Mouse (Mus musculus): ENCODE data around the gene Pnkd.

Gene Pnkd

GRCm38 (mm10) chr1:74342308-74342707 lies 57.6 kb downstream of the Pnkd start:
- H3K36me3 ChIP-seq (ENCODE audit: insufficient read depth, low read length): no peaks in the 10 kb centered on the region; the same call in 1 of the 2 replicates
- no peak for TF ChIP-seq NANOG (IDR thresholded peaks at IDR 0.05; ENCODE audit: borderline replicate concordance, low read length)
- TF ChIP-seq POU5F1 (IDR thresholded peaks at IDR 0.05; ENCODE audit: borderline replicate concordance, low read length): no peak
- TF ChIP-seq CTCF (conservative IDR thresholded peaks at IDR 0.05; ENCODE audit: low read length): no peak
- no peaks in the 10 kb centered on the region for H3K27me3 ChIP-seq (ENCODE audit: insufficient read depth, low read length)
- peaks cover 51% of the 10 kb centered on the region for H3K4me1 ChIP-seq (replicated peaks; ENCODE audit: low read depth, low read length)
- H3K4me3 ChIP-seq (replicated peaks; ENCODE audit: low read length): no peak overlapping the region
- H3K9me3 ChIP-seq (ENCODE audit: low read length): 0 out of 2 replicates have a peak, but pooled peaks cover 3% of the 10 kb centered on the region

- H3K27me3 ChIP-seq (ENCODE audit: insufficient read depth, low read length): no peaks in the 10 kb centered on the region
- peaks cover 48% of the 10 kb centered on the region for H3K4me1 ChIP-seq (replicated peaks; ENCODE audit: low read depth, low read length)
- no peak overlapping the region for H3K4me3 ChIP-seq (replicated peaks; ENCODE audit: low read length)
- TF ChIP-seq NANOG (IDR thresholded peaks at IDR 0.05; ENCODE audit: borderline replicate concordance, low read length): no peak
- TF ChIP-seq POU5F1 (IDR thresholded peaks at IDR 0.05; ENCODE audit: borderline replicate concordance, low read length): no peak
- TF ChIP-seq CTCF (conservative IDR thresholded peaks at IDR 0.05; ENCODE audit: low read length): no peak
- H3K9me3 ChIP-seq (ENCODE audit: low read length): 0 out of 2 replicates have a peak, but pooled peaks cover 3% of the 10 kb centered on the region
- no peaks in the 10 kb centered on the region; the same call in 1 of the 2 replicates for H3K36me3 ChIP-seq (ENCODE audit: insufficient read depth, low read length)
Measured at GRCm38 (mm10) chr1:74343161-74343560, 58.4 kb downstream of the Pnkd start.

GRCm38 (mm10) chr1:74344163-74344916 lies 59.6 kb downstream of the Pnkd start:
- TF ChIP-seq CTCF (conservative IDR thresholded peaks at IDR 0.05; ENCODE audit: low read length) (no peak), NANOG (IDR thresholded peaks at IDR 0.05; ENCODE audit: borderline replicate concordance, low read length) (no peak), POU5F1 (IDR thresholded peaks at IDR 0.05; ENCODE audit: borderline replicate concordance, low read length) (no peak)
- no peaks in the 10 kb centered on the region for H3K27me3 ChIP-seq (ENCODE audit: insufficient read depth, low read length)
- H3K36me3 ChIP-seq (ENCODE audit: insufficient read depth, low read length): peaks cover 9% of the 10 kb centered on the region
- no peak overlapping the region for H3K4me3 ChIP-seq (replicated peaks; ENCODE audit: low read length)
- H3K9me3 ChIP-seq (ENCODE audit: low read length): 0 out of 2 replicates have a peak, but pooled peaks cover 3% of the 10 kb centered on the region
- peaks cover 44% of the 10 kb centered on the region for H3K4me1 ChIP-seq (replicated peaks; ENCODE audit: low read depth, low read length)

GRCm38 (mm10) chr1:74351185-74351769 lies 66.5 kb downstream of the Pnkd start:
- TF ChIP-seq POU5F1 (IDR thresholded peaks at IDR 0.05; ENCODE audit: borderline replicate concordance, low read length): no peak
- TF ChIP-seq NANOG (IDR thresholded peaks at IDR 0.05; ENCODE audit: borderline replicate concordance, low read length): no peak
- no peak for TF ChIP-seq CTCF (conservative IDR thresholded peaks at IDR 0.05; ENCODE audit: low read length)
- peaks cover 30% of the 10 kb centered on the region for H3K36me3 ChIP-seq (ENCODE audit: insufficient read depth, low read length)
- no peak overlapping the region for H3K4me3 ChIP-seq (replicated peaks; ENCODE audit: low read length)

GRCm38 (mm10) chr1:74352532-74353096 lies 67.9 kb downstream of the Pnkd start:
- Histone ChIP-seq H3K4me3 (replicated peaks; ENCODE audit: low read length) (no peak overlapping the region), H3K4me1 (replicated peaks; ENCODE audit: low read depth, low read length) (peaks cover 44% of the 10 kb centered on the region), H3K36me3 (ENCODE audit: insufficient read depth, low read length) (peaks cover 30% of the 10 kb centered on the region), H3K27me3 (ENCODE audit: insufficient read depth, low read length) (no peaks in the 10 kb centered on the region), H3K9me3 (ENCODE audit: low read length) (no peaks in the 10 kb centered on the region)
- no peak for TF ChIP-seq POU5F1 (IDR thresholded peaks at IDR 0.05; ENCODE audit: borderline replicate concordance, low read length)
- TF ChIP-seq NANOG (IDR thresholded peaks at IDR 0.05; ENCODE audit: borderline replicate concordance, low read length): no peak
- no peak for TF ChIP-seq CTCF (conservative IDR thresholded peaks at IDR 0.05; ENCODE audit: low read length)

More at GRCm38 (mm10) chr1:74351185-74351769, 66.5 kb downstream of the Pnkd start:
- Histone ChIP-seq H3K27me3 (ENCODE audit: insufficient read depth, low read length) (no peaks in the 10 kb centered on the region), H3K9me3 (ENCODE audit: low read length) (no peaks in the 10 kb centered on the region), H3K4me1 (replicated peaks; ENCODE audit: low read depth, low read length) (peaks cover 50% of the 10 kb centered on the region)

GRCm38 (mm10) chr1:74353453-74354229 lies 68.9 kb downstream of the Pnkd start:
- Histone ChIP-seq H3K9me3 (ENCODE audit: low read length) (no peaks in the 10 kb centered on the region), H3K4me3 (replicated peaks; ENCODE audit: low read length) (no peak overlapping the region), H3K36me3 (ENCODE audit: insufficient read depth, low read length) (peaks cover 28% of the 10 kb centered on the region), H3K27me3 (ENCODE audit: insufficient read depth, low read length) (no peaks in the 10 kb centered on the region), H3K4me1 (replicated peaks; ENCODE audit: low read depth, low read length) (peaks cover 53% of the 10 kb centered on the region)
- TF ChIP-seq CTCF (conservative IDR thresholded peaks at IDR 0.05; ENCODE audit: low read length) (no peak), POU5F1 (IDR thresholded peaks at IDR 0.05; ENCODE audit: borderline replicate concordance, low read length) (no peak), NANOG (IDR thresholded peaks at IDR 0.05; ENCODE audit: borderline replicate concordance, low read length) (no peak)

- Histone ChIP-seq H3K27me3 (ENCODE audit: insufficient read depth, low read length) (no peaks in the 10 kb centered on the region), H3K4me1 (replicated peaks; ENCODE audit: low read depth, low read length) (peaks cover 45% of the 10 kb centered on the region), H3K36me3 (ENCODE audit: insufficient read depth, low read length) (0 out of 2 replicates have a peak, but pooled peaks cover under 1% of the 10 kb centered on the region), H3K9me3 (ENCODE audit: low read length) (no peaks in the 10 kb centered on the region), H3K4me3 (replicated peaks; ENCODE audit: low read length) (no peak overlapping the region)
- TF ChIP-seq CTCF (conservative IDR thresholded peaks at IDR 0.05; ENCODE audit: low read length) (no peak), POU5F1 (IDR thresholded peaks at IDR 0.05; ENCODE audit: borderline replicate concordance, low read length) (no peak), NANOG (IDR thresholded peaks at IDR 0.05; ENCODE audit: borderline replicate concordance, low read length) (no peak)
Measured at GRCm38 (mm10) chr1:74357531-74357930, 72.8 kb downstream of the Pnkd start.

Data from E14TG2a.4 (cell line).